Mouse (Mus musculus) C2C12 (cell line): Measurements from ENCODE around the gene Ano6. TPM values are rescaled to one million over a fixed set of nuclear protein-coding genes. Genes with fewer than 3 reads are reported as not detected.
A peak's percentile ranks its signal among the peaks of the same experiment; 100 is the strongest.

Source experiments
- H3K27me3 ChIP-seq: one replicate; pipeline ENCODE4 v1.6.1; 2011; ENCODE audit not compliant: control insufficient read depth, insufficient read depth, insufficient read length
- H3K36me3 ChIP-seq: one replicate; pipeline ENCODE4 v1.6.1; 2011; ENCODE audit not compliant: control insufficient read depth, insufficient read depth
- H3K4me3 ChIP-seq: one replicate; pipeline ENCODE4 v1.5.1; 2011; ENCODE audit warnings: mild to moderate bottlenecking, control low read depth; ENCODE audit not compliant: poor library complexity, insufficient read depth, severe bottlenecking
- H3K79me2 ChIP-seq: one replicate; pipeline ENCODE4 v1.6.1; 2011; ENCODE audit not compliant: control insufficient read depth, insufficient read depth
- H3K79me3 ChIP-seq: one replicate; pipeline ENCODE4 v1.6.1; 2011; ENCODE audit warnings: low read depth, control low read depth
- H3ac ChIP-seq: one replicate; pipeline ENCODE3; 2011; ENCODE audit warnings: low read depth; ENCODE audit not compliant: control insufficient read depth, insufficient read length
- CEBPB ChIP-seq: IDR thresholded peaks from one replicate; pipeline ENCODE4 v1.6.1; 2011; ENCODE audit warnings: low read depth, mild to moderate bottlenecking, control low read depth, moderate library complexity
- CTCF ChIP-seq: IDR thresholded peaks from one replicate; pipeline ENCODE4 v1.5.1; 2011; ENCODE audit not compliant: control insufficient read depth, insufficient read depth, insufficient read length
- FOSL1 ChIP-seq: IDR thresholded peaks from one replicate; pipeline ENCODE4 v1.8.0; 2011; ENCODE audit warnings: mild to moderate bottlenecking, low read length; ENCODE audit not compliant: poor library complexity, insufficient read depth, severe bottlenecking
- MAX ChIP-seq: IDR thresholded peaks from one replicate; pipeline ENCODE4 v1.6.1; 2011; ENCODE audit warnings: mild to moderate bottlenecking, control low read depth
- MYOD1 ChIP-seq: IDR thresholded peaks from one replicate; pipeline ENCODE4 v1.6.1; 2011; ENCODE audit warnings: low read depth; ENCODE audit not compliant: control insufficient read depth, insufficient read length
- MYOG ChIP-seq: IDR thresholded peaks from one replicate; pipeline ENCODE4 v1.6.1; 2011; ENCODE audit not compliant: control insufficient read depth, insufficient read length; ENCODE audit errors: extremely low read depth
- USF1 ChIP-seq: IDR thresholded peaks from one replicate; pipeline ENCODE4 v1.6.1; 2011; ENCODE audit warnings: low read depth, mild to moderate bottlenecking, control low read depth, moderate library complexity
- polyA plus RNA-seq: library from polyadenylated mRNA; unstranded; fragments of >200 nt; fragmentation: generic; extraction: Trizol; gene quantifications from one replicate; pipeline ENCODE4 v1.2.1, GENCODE M21; 2012; ENCODE audit warnings: missing spikeins

Ano6 gene
- polyA plus RNA-seq, 1 experiment, result 73.2 TPM

DNA sequence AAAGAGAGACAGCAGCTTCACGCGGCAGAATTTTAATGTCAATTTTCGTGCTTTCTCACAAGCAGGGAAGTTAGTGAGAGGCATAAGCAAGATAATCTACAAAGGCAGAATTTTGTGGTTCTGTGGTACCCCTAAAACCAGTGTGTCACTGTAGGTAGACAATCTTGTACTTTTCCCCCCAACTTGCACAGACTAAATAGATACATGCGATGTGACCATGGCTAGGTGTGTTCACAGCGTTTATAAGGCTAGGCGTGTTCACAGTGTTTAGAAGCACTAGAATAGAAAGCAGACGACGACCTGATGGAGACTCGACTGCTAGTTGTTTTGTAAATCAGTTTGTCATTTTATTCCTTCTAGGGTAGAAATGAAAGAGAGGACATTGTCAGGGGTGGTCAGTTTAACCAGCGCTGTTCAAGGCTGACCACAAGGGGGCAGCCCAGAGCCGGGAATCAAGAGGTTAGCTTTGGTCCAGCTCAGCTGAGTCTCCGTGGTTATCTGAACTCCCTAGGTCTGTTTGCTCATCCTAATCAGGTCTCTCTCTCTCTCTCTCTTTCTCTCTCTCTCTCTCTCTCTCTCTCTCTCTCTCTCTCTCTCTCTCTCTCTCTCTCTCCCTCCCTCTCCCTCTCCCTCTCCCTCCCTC is 27.9 kb upstream of the Ano6 start:
- TF ChIP-seq MYOD1 (no peak), MAX (no peak), FOSL1 (no peak), CTCF (peak; percentile 74)
- Histone ChIP-seq H3K79me2 (no peaks in the 10 kb centered on the region), H3ac (peak overlapping the region; percentile 50), H3K4me3 (no peak overlapping the region), H3K36me3 (no peaks in the 10 kb centered on the region), H3K27me3 (no peaks in the 10 kb centered on the region), H3K79me3 (no peaks in the 10 kb centered on the region)

DNA sequence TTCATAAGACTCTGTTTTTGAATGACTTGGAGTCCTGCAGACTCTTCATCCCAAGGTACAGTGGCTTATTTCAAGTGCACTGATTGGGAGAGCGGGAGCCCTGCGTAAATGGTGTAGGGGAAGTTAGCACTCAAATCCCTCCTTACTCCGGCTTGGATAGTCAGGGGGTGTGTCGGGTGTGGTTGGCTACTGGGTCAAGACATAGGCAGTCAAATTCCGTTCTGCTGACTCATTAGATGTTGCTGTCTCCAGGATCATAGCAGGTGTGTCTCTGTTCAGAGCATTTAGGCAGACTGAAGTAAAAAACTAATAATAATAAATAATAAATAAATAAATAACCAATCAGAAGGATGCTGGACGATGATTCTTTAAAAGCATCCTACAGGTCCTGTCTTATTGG is 27.2 kb upstream of the Ano6 start:
- Histone ChIP-seq H3K79me3 (no peaks in the 10 kb centered on the region), H3ac (no peak overlapping the region), H3K79me2 (no peaks in the 10 kb centered on the region), H3K36me3 (no peaks in the 10 kb centered on the region), H3K27me3 (no peaks in the 10 kb centered on the region), H3K4me3 (no peak overlapping the region)
- TF ChIP-seq FOSL1 (no peak), MYOG (no peak), CTCF (no peak), MYOD1 (peak; percentile 49), MAX (no peak)

DNA sequence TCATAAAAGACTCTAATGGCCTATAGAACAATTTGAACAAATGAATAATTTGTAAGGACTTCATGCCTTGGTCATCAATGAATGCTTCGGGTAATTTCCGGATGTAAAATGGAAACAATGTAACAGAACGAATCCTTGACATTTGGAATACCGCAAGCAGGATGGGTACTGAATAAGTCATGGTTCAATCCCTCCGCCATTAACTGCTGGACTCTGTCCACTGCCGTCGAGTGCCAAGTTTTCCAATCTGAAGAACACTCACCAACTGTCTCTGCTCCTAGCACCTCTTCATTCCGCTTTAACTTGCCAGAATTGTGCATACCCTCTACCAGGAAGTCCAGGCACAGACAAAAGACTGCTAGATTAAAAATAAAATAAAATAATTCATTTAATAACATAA is 25.4 kb upstream of the Ano6 start:
- Histone ChIP-seq H3K36me3 (no peaks in the 10 kb centered on the region), H3ac (no peak overlapping the region), H3K79me3 (no peaks in the 10 kb centered on the region), H3K27me3 (no peaks in the 10 kb centered on the region), H3K4me3 (no peak overlapping the region), H3K79me2 (no peaks in the 10 kb centered on the region)
- TF ChIP-seq MYOG, result no peak
- no peak for TF ChIP-seq FOSL1
- TF ChIP-seq CTCF, result no peak
- TF ChIP-seq MAX, result no peak
- no peak for TF ChIP-seq USF1
- no peak for TF ChIP-seq CEBPB
- TF ChIP-seq MYOD1, result no peak

DNA sequence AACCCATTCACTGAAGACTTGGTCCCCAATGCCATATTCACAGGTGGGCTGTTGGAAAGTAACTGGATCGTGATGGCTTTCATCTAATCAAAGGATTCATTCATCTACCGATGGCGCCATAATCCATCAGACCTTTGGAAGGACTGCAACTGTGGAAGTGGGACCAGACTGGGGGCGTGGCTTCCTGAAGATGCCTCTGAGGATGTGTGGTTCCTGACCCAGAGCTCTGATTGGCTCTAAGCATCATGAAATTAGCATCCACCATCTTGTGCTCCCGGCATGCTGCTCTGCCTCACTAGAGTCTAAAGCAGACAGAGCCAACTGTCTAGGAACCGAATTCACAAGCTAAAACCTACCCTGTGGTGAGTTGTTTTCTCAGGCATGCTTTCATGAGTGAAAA is 24.7 kb upstream of the Ano6 start:
- no peak overlapping the region for H3K4me3 ChIP-seq
- TF ChIP-seq MYOD1, result no peak
- TF ChIP-seq MAX, result no peak
- H3K79me3 ChIP-seq, result no peaks in the 10 kb centered on the region
- H3K79me2 ChIP-seq, result no peaks in the 10 kb centered on the region
- no peak overlapping the region for H3ac ChIP-seq
- H3K36me3 ChIP-seq, result no peaks in the 10 kb centered on the region
- no peaks in the 10 kb centered on the region for H3K27me3 ChIP-seq

DNA sequence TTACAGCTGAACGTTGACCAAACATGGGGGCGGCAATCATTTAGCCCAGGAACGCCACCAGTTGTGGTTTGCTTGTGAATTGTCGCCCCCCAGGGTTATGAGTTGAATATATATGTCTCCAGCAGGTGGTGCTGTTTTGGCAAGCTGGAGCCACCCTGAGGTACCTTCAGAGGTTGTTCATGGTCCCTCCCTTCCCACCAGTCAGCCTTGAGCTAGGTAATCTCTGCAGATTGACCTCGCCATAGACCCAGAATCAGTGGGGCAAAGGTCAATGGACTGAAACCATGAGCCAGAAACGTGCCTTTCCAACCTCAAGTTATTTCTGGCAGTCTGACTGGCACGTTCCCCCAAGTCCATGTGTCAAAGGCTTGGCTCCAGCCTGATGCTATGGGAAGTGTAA is 22.8 kb upstream of the Ano6 start:
- Histone ChIP-seq H3K27me3 (no peaks in the 10 kb centered on the region), H3ac (no peak overlapping the region), H3K79me3 (no peaks in the 10 kb centered on the region), H3K36me3 (no peaks in the 10 kb centered on the region), H3K79me2 (no peaks in the 10 kb centered on the region), H3K4me3 (no peak overlapping the region)
- TF ChIP-seq MYOD1 (no peak), CTCF (peak; percentile 15)

DNA sequence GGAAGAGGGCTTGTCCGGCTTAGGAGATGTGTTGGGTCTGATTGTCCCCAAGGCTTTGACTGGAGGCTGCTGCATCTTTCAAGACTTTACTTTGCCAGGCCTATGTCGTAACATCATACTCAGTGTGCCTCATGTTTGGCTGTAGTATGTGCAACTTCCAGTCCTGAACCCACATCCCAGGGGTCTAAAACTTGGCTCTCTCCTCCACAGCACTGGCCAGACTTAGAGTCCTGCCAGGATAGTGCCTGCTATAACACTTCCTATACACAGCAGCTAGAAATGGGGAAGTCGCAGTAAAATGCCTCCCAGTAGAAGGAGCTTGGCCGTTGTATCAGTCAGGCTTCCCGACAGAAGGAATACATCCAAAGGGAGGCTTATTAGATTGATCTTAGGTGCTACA is 21.9 kb upstream of the Ano6 start:
- TF ChIP-seq CTCF, result no peak
- TF ChIP-seq MYOG, result no peak
- no peak for TF ChIP-seq MAX
- TF ChIP-seq FOSL1, result no peak
- TF ChIP-seq CEBPB, result no peak
- TF ChIP-seq USF1, result no peak
- TF ChIP-seq MYOD1, result no peak
- Histone ChIP-seq H3K79me3 (no peaks in the 10 kb centered on the region), H3K4me3 (no peak overlapping the region)

More for the DNA sequence above, 21.9 kb upstream of the Ano6 start:
- Histone ChIP-seq H3ac (no peak overlapping the region), H3K27me3 (no peaks in the 10 kb centered on the region), H3K79me2 (no peaks in the 10 kb centered on the region), H3K36me3 (no peaks in the 10 kb centered on the region)
